Mouse (Mus musculus) ovary, postnatal 14 days (tissue): Measurements from ENCODE around the gene Col4a6.

Experiments
- DNase-seq: peaks from one replicate; pipeline ENCODE4 v3.0.0; 2022; ENCODE audit warnings: low spot score

Col4a6 gene

GRCm38 (mm10) chrX:141473470-141474302 is at the start of gene Col4a6:
Gene Col4a6, minus strand, starts transcription at chrX:141474076.
- no peak for DNase-seq

- no peak for DNase-seq
Measured at GRCm38 (mm10) chrX:141503125-141503524, 29.2 kb upstream of the Col4a6 start.

GRCm38 (mm10) chrX:141494545-141494944 is 20.7 kb upstream of the Col4a6 start:
- no peak for DNase-seq

- no peak for DNase-seq
Measured at GRCm38 (mm10) chrX:141475566-141476327, 1.9 kb upstream of the Col4a6 start.

GRCm38 (mm10) chrX:141475110-141475509 is 1.2 kb upstream of the Col4a6 start, which contains the start of gene Col4a5:
Gene Col4a5, plus strand, starts transcription at chrX:141475385.
- peak; percentile 46 for DNase-seq

GRCm38 (mm10) chrX:141447936-141448335 is 25.9 kb downstream of the Col4a6 start:
- no peak for DNase-seq

- DNase-seq = no peak
Measured at GRCm38 (mm10) chrX:141439423-141439822, 34.5 kb downstream of the Col4a6 start.

GRCm38 (mm10) chrX:141436780-141437179 is 37.1 kb downstream of the Col4a6 start:
- DNase-seq = no peak

- no peak for DNase-seq
Measured at GRCm38 (mm10) chrX:141415318-141415717, 58.6 kb downstream of the Col4a6 start.

- no peak for DNase-seq
Measured at GRCm38 (mm10) chrX:141396243-141396642, 77.6 kb downstream of the Col4a6 start.

- no peak for DNase-seq
Measured at GRCm38 (mm10) chrX:141385399-141386105, 88.3 kb downstream of the Col4a6 start.

- no peak for DNase-seq
Measured at GRCm38 (mm10) chrX:141384632-141385031, 89.2 kb downstream of the Col4a6 start.

GRCm38 (mm10) chrX:141370276-141370675 is 103.6 kb downstream of the Col4a6 start:
- no peak for DNase-seq

- no peak for DNase-seq
Measured at GRCm38 (mm10) chrX:141363331-141363730, 110.5 kb downstream of the Col4a6 start.

- no peak for DNase-seq
Measured at GRCm38 (mm10) chrX:141341417-141341816, 132.5 kb downstream of the Col4a6 start.

GRCm38 (mm10) chrX:141328044-141328443 is 145.8 kb downstream of the Col4a6 start:
- DNase-seq = no peak

GRCm38 (mm10) chrX:141324201-141324600 is 149.7 kb downstream of the Col4a6 start:
- DNase-seq = no peak

GRCm38 (mm10) chrX:141316217-141316616 is 157.7 kb downstream of the Col4a6 start:
- DNase-seq = no peak

- DNase-seq = no peak
Measured at GRCm38 (mm10) chrX:141315795-141316194, 158.1 kb downstream of the Col4a6 start.

- peak; percentile 2 for DNase-seq
Measured at GRCm38 (mm10) chrX:141292702-141293462, 181.0 kb downstream of the Col4a6 start.

GRCm38 (mm10) chrX:141276397-141276796 is 197.5 kb downstream of the Col4a6 start:
- no peak for DNase-seq

GRCm38 (mm10) chrX:141265986-141266385 is 207.9 kb downstream of the Col4a6 start:
- DNase-seq = no peak
